Mouse (Mus musculus): ENCODE data around the gene Usp17la. TPM values are rescaled to one million over a fixed set of nuclear protein-coding genes. Genes with fewer than 3 reads are reported as not detected.
A peak's percentile ranks its signal among the peaks of the same experiment; 100 is the strongest.
"Not testable (repeated sequence)": the region's sequence is repeated elsewhere in the genome, so short reads cannot be mapped to it uniquely, and the experiment has no call there.

Gene Usp17la
- 5.3 TPM for polyA plus RNA-seq (2012; fragmentation: generic; extraction: Trizol)

GRCm38 (mm10) chr7:104856709-104857108, at the start of gene Usp17la:
Gene Usp17la (plus strand): TSS chr7:104857009.
- peak within 1 kb of the TSS; percentile 48 for H3K4me2 ChIP-seq (ENCODE audit: low read depth)
- H3ac ChIP-seq (ENCODE audit: control insufficient read depth, insufficient read length); H3K36me3 ChIP-seq (ENCODE audit: control insufficient read depth, insufficient read depth); H3K27me3 ChIP-seq (ENCODE audit: control insufficient read depth, insufficient read depth, insufficient read length); H3K79me2 ChIP-seq (ENCODE audit: control insufficient read depth, insufficient read depth): not testable (repeated sequence)
- H3K4me3 ChIP-seq: peak within 1 kb of the TSS; percentile 16

- H3K36me3 ChIP-seq (ENCODE audit: control insufficient read depth, insufficient read depth); H3K27me3 ChIP-seq (ENCODE audit: control insufficient read depth, insufficient read depth, insufficient read length); H3K4me3 ChIP-seq; H3K4me2 ChIP-seq (ENCODE audit: low read depth); H3K79me2 ChIP-seq (ENCODE audit: control insufficient read depth, insufficient read depth); H3ac ChIP-seq (ENCODE audit: control insufficient read depth, insufficient read length): not testable (repeated sequence)
Measured at GRCm38 (mm10) chr7:104810335-104810734, 46.5 kb upstream of the Usp17la start.

- TF ChIP-seq POLR2AphosphoS2 (IDR thresholded peaks at IDR 0.05; ENCODE audit: insufficient read length, low read depth) (no peak), USF1 (IDR thresholded peaks at IDR 0.05; ENCODE audit: low read depth) (no peak), TCF12 (IDR thresholded peaks at IDR 0.05; ENCODE audit: insufficient read depth, poor library complexity, severe bottlenecking) (no peak), MYOG (IDR thresholded peaks at IDR 0.05; ENCODE audit: control insufficient read depth in 1 of 3, insufficient read depth in 1 of 3, insufficient read length in 2 of 3, low read depth in 2 of 3) (no peak), REST (IDR thresholded peaks at IDR 0.05; ENCODE audit: insufficient read depth, insufficient read length) (no peak), TCF3 (IDR thresholded peaks at IDR 0.05; ENCODE audit: insufficient read length, low read depth) (no peak), MYOD1 (IDR thresholded peaks at IDR 0.05; ENCODE audit: control insufficient read depth in 1 of 3, insufficient read length in 2 of 3, low read depth in 2 of 3) (no peak), CEBPB (IDR thresholded peaks at IDR 0.05; ENCODE audit: insufficient read depth, poor library complexity, severe bottlenecking) (no peak), MAX (IDR thresholded peaks at IDR 0.05; ENCODE audit: low read depth) (no peak), SRF (IDR thresholded peaks at IDR 0.05; ENCODE audit: control insufficient read depth, insufficient read length, low read depth) (no peak), POLR2A (IDR thresholded peaks at IDR 0.05; ENCODE audit: insufficient read length, low read depth) (no peak), E2F4 (IDR thresholded peaks at IDR 0.05; ENCODE audit: insufficient read depth) (no peak)
Measured at GRCm38 (mm10) chr7:104842503-104842902, 14.3 kb upstream of the Usp17la start, which contains the start of gene Usp17lb. Gene Usp17lb (minus strand): TSS chr7:104842603.

GRCm38 (mm10) chr7:104843731-104844287, 13.0 kb upstream of the Usp17la start:
- TF ChIP-seq TCF12 (IDR thresholded peaks at IDR 0.05; ENCODE audit: insufficient read depth, poor library complexity, severe bottlenecking) (no peak), CEBPB (IDR thresholded peaks at IDR 0.05; ENCODE audit: insufficient read depth, poor library complexity, severe bottlenecking) (peak; percentile 67; the same call in 1 of the 2 replicates), POLR2A (IDR thresholded peaks at IDR 0.05; ENCODE audit: insufficient read length, low read depth) (no peak), REST (IDR thresholded peaks at IDR 0.05; ENCODE audit: insufficient read depth, insufficient read length) (no peak), POLR2AphosphoS2 (IDR thresholded peaks at IDR 0.05; ENCODE audit: insufficient read length, low read depth) (no peak), E2F4 (IDR thresholded peaks at IDR 0.05; ENCODE audit: insufficient read depth) (no peak)
- no peaks in the 10 kb centered on the region for H3K79me2 ChIP-seq (ENCODE audit: control insufficient read depth, insufficient read depth)
- no peak overlapping the region for H3ac ChIP-seq (ENCODE audit: control insufficient read depth, insufficient read length)
- no peaks in the 10 kb centered on the region for H3K27me3 ChIP-seq (ENCODE audit: control insufficient read depth, insufficient read depth, insufficient read length)
- H3K36me3 ChIP-seq (ENCODE audit: control insufficient read depth, insufficient read depth): no peaks in the 10 kb centered on the region
- H3K4me3 ChIP-seq: no peak overlapping the region
- no peak overlapping the region for H3K4me2 ChIP-seq (ENCODE audit: low read depth)

More at GRCm38 (mm10) chr7:104842503-104842902, 14.3 kb upstream of the Usp17la start, which contains the start of gene Usp17lb:
- no peak within 1 kb of the TSS for H3ac ChIP-seq (ENCODE audit: control insufficient read depth, insufficient read length)
- H3K36me3 ChIP-seq (ENCODE audit: control insufficient read depth, insufficient read depth): no peaks in the 10 kb centered on the region
- H3K27me3 ChIP-seq (ENCODE audit: control insufficient read depth, insufficient read depth, insufficient read length): no peaks in the 10 kb centered on the region
- H3K4me3 ChIP-seq: no peak within 1 kb of the TSS
- H3K79me2 ChIP-seq (ENCODE audit: control insufficient read depth, insufficient read depth): no peaks in the 10 kb centered on the region
- H3K4me2 ChIP-seq (ENCODE audit: low read depth): no peak within 1 kb of the TSS

- not testable (repeated sequence) for H3K36me3 ChIP-seq (ENCODE audit: control insufficient read depth, insufficient read depth); H3K79me2 ChIP-seq (ENCODE audit: control insufficient read depth, insufficient read depth); H3K27me3 ChIP-seq (ENCODE audit: control insufficient read depth, insufficient read depth, insufficient read length); H3K4me2 ChIP-seq (ENCODE audit: low read depth); H3ac ChIP-seq (ENCODE audit: control insufficient read depth, insufficient read length); H3K4me3 ChIP-seq
Measured at GRCm38 (mm10) chr7:104851546-104851945, 5.3 kb upstream of the Usp17la start.

GRCm38 (mm10) chr7:104855248-104855750, 1.5 kb upstream of the Usp17la start:
- H3ac ChIP-seq (ENCODE audit: control insufficient read depth, insufficient read length): no peak overlapping the region
- no peaks in the 10 kb centered on the region for H3K79me2 ChIP-seq (ENCODE audit: control insufficient read depth, insufficient read depth)
- H3K36me3 ChIP-seq (ENCODE audit: control insufficient read depth, insufficient read depth): no peaks in the 10 kb centered on the region
- TF ChIP-seq MYOD1 (IDR thresholded peaks at IDR 0.05; ENCODE audit: control insufficient read depth in 1 of 3, insufficient read length in 2 of 3, low read depth in 2 of 3) (no peak), CEBPB (IDR thresholded peaks at IDR 0.05; ENCODE audit: insufficient read depth, poor library complexity, severe bottlenecking) (peak; percentile 82), MYOG (IDR thresholded peaks at IDR 0.05; ENCODE audit: control insufficient read depth in 1 of 3, insufficient read depth in 1 of 3, insufficient read length in 2 of 3, low read depth in 2 of 3) (no peak)
- no peak overlapping the region for H3K4me2 ChIP-seq (ENCODE audit: low read depth)
- no peak overlapping the region for H3K4me3 ChIP-seq
- H3K27me3 ChIP-seq (ENCODE audit: control insufficient read depth, insufficient read depth, insufficient read length): no peaks in the 10 kb centered on the region
